Mouse (Mus musculus): ENCODE results near the gene Mak. TPM values are rescaled to one million over a fixed set of nuclear protein-coding genes. Genes with fewer than 3 reads are reported as not detected.
A peak's percentile ranks its signal among the peaks of the same experiment; 100 is the strongest.

Gene Mak
- polyA plus RNA-seq, 1 experiment, result not detected

DNA sequence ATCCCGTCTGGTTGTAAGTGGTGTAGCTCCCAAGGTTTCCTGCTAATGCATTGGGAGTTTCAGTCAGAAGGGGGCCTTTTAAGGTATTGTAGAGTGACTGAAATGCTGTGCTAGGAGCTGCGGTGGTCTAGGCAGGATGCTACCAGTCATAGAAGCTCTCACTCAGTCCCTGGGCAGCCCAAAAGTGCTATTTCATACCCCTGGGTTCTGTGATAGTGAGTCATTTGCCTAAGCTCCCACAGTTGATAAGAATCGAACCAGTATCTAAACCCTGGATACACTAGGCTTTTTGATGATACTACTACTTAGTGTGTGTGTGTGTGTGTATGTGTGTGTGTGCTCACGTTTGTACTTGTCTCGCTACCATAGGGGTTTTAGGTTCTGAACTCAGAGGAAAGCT, 49.4 kb downstream of the Mak start:
- H3K27ac ChIP-seq (ENCODE audit: insufficient read depth, low read depth, low read length), result no peak overlapping the region
- no peaks in the 10 kb centered on the region for H3K4me1 ChIP-seq (ENCODE audit: control insufficient read depth, insufficient read depth, low read length)
- H3K4me3 ChIP-seq (ENCODE audit: insufficient read depth, low read depth, low read length), result no peak overlapping the region
- TF ChIP-seq CTCF (IDR thresholded peaks at IDR 0.05; ENCODE audit: insufficient read depth, low read depth, low read length) (no peak), POLR2A (IDR thresholded peaks at IDR 0.05; ENCODE audit: insufficient read depth, low read depth, low read length) (no peak)
- 85% methylated on average over 5 of the region's 5 CpGs for WGBS

DNA sequence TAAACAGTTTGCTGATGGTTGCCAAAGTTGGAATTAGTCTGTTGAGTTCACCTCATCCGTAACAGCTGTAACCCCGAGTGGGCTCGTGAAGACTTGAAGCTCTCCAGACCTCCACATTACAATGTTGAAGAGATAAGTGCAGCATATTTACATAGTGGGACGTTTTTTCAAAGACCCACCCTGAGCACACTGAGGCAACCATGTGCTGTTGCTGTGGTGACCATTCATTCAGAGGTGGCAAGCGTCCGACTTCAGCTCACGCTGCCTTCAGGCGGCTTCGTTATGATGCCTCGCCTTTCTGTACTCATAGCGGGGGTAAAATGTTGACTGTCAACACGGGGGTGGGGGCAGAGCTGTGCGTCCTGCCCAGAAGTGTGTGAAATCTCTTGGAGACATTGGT, 57.4 kb downstream of the Mak start:
- WGBS, result 64% methylated on average over 13 of the region's 13 CpGs
- Histone ChIP-seq H3K4me3 (ENCODE audit: insufficient read depth, low read depth, low read length) (no peak overlapping the region), H3K27ac (ENCODE audit: insufficient read depth, low read depth, low read length) (no peak overlapping the region), H3K4me1 (ENCODE audit: control insufficient read depth, insufficient read depth, low read length) (peaks cover 4% of the 10 kb centered on the region)
- TF ChIP-seq CTCF (IDR thresholded peaks at IDR 0.05; ENCODE audit: insufficient read depth, low read depth, low read length), result no peak
- no peak for TF ChIP-seq POLR2A (IDR thresholded peaks at IDR 0.05; ENCODE audit: insufficient read depth, low read depth, low read length)

DNA sequence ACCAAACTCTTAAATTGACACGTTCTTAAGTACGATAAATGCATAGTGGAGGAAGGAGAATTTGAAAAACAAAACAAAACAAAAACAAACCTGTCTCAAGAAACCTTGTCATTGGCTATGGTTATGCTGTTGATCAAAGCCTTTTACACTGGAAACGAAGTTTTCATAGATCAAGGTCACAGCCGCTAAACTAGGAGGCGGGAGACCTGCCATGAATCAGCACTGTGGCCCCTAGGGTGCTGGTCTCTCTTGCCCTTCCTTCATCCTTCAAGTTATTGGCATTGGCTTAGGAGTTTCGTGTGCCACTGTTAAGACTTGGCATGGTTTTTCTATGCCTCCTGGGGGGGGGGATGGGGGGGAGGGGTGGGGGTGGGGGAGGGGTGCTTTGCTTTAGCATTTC, 57.9 kb downstream of the Mak start:
- TF ChIP-seq POLR2A (IDR thresholded peaks at IDR 0.05; ENCODE audit: insufficient read depth, low read depth, low read length), result no peak
- TF ChIP-seq CTCF (IDR thresholded peaks at IDR 0.05; ENCODE audit: insufficient read depth, low read depth, low read length), result no peak
- Histone ChIP-seq H3K27ac (ENCODE audit: insufficient read depth, low read depth, low read length) (no peak overlapping the region), H3K4me1 (ENCODE audit: control insufficient read depth, insufficient read depth, low read length) (peaks cover 8% of the 10 kb centered on the region), H3K4me3 (ENCODE audit: insufficient read depth, low read depth, low read length) (no peak overlapping the region)
- WGBS, result 87% methylated on average over 6 of the region's 6 CpGs

DNA sequence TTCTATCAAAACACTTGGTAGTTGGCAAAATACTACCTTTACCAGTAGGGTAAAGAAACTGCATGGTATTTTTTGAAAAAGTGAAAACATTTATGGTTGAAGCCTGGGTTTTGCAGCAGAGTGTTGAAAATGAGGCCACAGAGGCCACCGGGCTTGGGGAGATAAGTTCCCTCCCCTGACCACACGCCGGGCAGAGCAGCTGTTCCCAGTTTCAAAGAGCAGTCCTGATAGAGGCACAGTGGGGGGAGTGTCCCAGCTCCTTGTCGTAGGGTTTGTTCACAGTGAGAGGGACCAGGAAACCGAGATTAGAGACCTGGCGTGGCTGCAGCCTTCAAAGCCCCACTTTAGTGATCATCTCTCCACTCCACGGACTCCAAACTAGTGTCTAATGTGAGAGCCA, 59.0 kb downstream of the Mak start:
- TF ChIP-seq POLR2A (IDR thresholded peaks at IDR 0.05; ENCODE audit: insufficient read depth, low read depth, low read length) (no peak), CTCF (IDR thresholded peaks at IDR 0.05; ENCODE audit: insufficient read depth, low read depth, low read length) (no peak)

DNA sequence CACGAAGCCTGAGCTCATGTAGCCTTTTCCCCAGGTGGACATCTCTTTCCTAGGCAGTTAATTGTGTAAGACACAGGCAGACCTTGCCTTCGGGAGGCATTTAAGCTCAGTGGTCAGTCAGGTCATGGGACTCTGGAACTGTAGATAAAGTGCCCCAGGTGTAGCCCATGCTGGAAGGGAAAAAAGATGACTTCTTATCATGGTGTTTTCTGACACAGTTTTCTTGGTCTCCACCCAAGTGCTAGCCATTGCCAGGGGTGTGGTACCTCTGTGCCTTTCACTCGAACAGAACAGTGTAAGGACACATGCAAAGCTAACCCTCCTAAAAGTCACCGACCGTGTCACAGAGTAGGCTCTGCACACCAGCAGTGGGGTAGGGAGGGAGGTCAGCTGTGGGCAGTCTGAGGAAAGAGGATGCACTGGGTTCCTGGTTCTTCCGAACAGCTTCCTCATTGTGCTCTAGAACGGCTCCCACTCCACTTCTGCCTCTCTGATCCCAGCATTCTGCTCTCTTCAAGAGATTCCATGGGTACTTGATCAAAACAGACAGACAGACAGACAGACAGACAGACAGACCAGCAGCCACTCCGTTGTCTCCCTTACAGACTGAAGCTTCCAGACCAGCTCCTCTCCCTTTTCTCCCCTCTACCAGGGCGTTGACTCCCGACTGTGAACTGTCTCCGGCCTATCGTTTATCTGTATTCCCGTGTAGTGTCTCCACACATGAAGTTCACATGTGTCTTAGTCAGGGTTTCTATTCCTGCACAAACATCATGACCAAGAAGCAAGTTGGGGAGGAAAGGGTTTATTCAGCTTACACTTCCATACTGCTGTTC, 60.5 kb downstream of the Mak start:
- 93% methylated on average over 13 of the region's 13 CpGs for WGBS
- H3K27ac ChIP-seq (ENCODE audit: insufficient read depth, low read depth, low read length), result no peak overlapping the region
- TF ChIP-seq POLR2A (IDR thresholded peaks at IDR 0.05; ENCODE audit: insufficient read depth, low read depth, low read length), result no peak
- no peak for TF ChIP-seq CTCF (IDR thresholded peaks at IDR 0.05; ENCODE audit: insufficient read depth, low read depth, low read length)
- H3K4me1 ChIP-seq (ENCODE audit: control insufficient read depth, insufficient read depth, low read length), result peaks cover 11% of the 10 kb centered on the region
- no peak overlapping the region for H3K4me3 ChIP-seq (ENCODE audit: insufficient read depth, low read depth, low read length)

More for the DNA sequence above, 59.0 kb downstream of the Mak start:
- no peak overlapping the region for H3K4me3 ChIP-seq (ENCODE audit: insufficient read depth, low read depth, low read length)
- 75% methylated on average over 7 of the region's 7 CpGs for WGBS
- no peak overlapping the region for H3K27ac ChIP-seq (ENCODE audit: insufficient read depth, low read depth, low read length)
- H3K4me1 ChIP-seq (ENCODE audit: control insufficient read depth, insufficient read depth, low read length), result peaks cover 8% of the 10 kb centered on the region

DNA sequence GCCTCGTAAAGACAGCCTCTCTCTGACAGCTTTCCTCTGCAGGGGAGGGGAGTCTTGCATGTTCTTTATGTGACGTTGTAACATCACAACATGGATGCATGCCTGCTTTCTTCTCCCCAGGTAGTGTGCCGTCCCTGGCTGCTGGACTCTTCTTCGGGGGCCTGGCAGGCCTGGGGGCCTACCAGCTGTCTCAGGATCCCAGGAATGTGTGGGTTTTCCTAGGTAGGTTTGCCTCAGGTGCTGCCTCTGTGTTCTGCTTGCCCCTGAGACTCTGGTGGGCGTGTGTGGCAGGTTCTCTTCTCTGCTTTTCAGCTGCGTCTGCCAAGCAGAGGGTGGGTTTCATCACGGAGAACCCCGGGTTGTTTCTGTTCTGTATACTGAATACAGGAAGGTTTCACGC, 61.3 kb downstream of the Mak start:
- H3K4me3 ChIP-seq (ENCODE audit: insufficient read depth, low read depth, low read length), result no peak overlapping the region

DNA sequence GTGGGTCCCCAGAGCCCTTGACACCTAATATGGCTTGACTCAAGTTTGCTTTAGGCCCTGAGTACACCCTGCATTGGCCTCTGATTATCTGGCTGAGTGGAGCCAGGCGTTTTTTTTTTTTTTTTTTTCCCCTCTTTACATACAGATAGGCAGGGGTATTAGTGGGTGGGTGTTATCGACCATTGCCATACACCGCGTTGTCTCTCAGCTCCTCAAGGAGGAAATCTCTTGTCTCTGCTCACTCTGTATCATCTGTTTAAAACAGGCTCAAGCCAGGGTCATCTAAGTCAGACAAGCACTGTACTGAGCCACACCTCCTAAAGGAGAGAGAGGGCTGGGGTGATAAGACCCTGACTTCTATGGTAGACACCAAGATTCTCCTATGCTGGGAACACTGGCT, 61.7 kb downstream of the Mak start:
- Histone ChIP-seq H3K27ac (ENCODE audit: insufficient read depth, low read depth, low read length) (no peak overlapping the region), H3K4me1 (ENCODE audit: control insufficient read depth, insufficient read depth, low read length) (peaks cover 11% of the 10 kb centered on the region), H3K4me3 (ENCODE audit: insufficient read depth, low read depth, low read length) (no peak overlapping the region)
- 83% methylated on average over 4 of the region's 4 CpGs for WGBS
- no peak for TF ChIP-seq CTCF (IDR thresholded peaks at IDR 0.05; ENCODE audit: insufficient read depth, low read depth, low read length)
- no peak for TF ChIP-seq POLR2A (IDR thresholded peaks at IDR 0.05; ENCODE audit: insufficient read depth, low read depth, low read length)

More for the DNA sequence above, 61.3 kb downstream of the Mak start:
- Histone ChIP-seq H3K4me1 (ENCODE audit: control insufficient read depth, insufficient read depth, low read length) (peaks cover 11% of the 10 kb centered on the region), H3K27ac (ENCODE audit: insufficient read depth, low read depth, low read length) (no peak overlapping the region)
- TF ChIP-seq CTCF (IDR thresholded peaks at IDR 0.05; ENCODE audit: insufficient read depth, low read depth, low read length), result no peak
- 91% methylated on average over 9 of the region's 9 CpGs for WGBS

DNA sequence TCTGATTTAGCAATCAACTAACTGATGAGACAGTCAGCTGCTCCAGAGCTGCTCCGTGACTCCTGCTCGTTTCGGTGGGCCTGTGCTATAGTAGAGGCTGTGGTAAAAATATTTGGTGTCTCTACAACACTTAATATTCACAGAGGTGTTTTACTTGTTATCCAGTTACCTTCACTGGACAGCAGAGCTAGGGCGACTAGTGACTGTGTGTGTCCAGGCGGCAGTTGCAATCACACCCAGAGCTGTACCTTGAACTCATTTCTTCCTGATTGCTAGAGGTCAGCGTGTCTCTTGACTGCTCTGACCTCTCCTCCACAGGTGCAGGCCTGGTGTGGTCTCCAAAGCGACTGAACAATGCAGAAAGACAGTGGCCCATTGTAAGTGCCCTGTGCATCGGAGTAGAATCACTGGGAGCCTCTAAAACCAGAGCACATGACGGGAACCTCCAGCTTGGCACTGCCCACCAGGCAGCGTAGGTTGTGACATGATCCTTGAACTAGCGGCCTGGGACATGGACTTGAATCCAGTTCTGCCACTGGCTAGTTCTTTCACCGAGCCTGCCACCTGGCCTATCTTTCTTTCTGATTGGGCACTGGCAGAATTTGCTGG, 62.6 kb downstream of the Mak start:
- Histone ChIP-seq H3K27ac (ENCODE audit: insufficient read depth, low read depth, low read length) (no peak overlapping the region), H3K4me3 (ENCODE audit: insufficient read depth, low read depth, low read length) (peak overlapping the region; percentile 60), H3K4me1 (ENCODE audit: control insufficient read depth, insufficient read depth, low read length) (peaks cover 11% of the 10 kb centered on the region)
- TF ChIP-seq CTCF (IDR thresholded peaks at IDR 0.05; ENCODE audit: insufficient read depth, low read depth, low read length) (no peak), POLR2A (IDR thresholded peaks at IDR 0.05; ENCODE audit: insufficient read depth, low read depth, low read length) (no peak)
- WGBS, result 28% methylated on average over 12 of the region's 12 CpGs

DNA sequence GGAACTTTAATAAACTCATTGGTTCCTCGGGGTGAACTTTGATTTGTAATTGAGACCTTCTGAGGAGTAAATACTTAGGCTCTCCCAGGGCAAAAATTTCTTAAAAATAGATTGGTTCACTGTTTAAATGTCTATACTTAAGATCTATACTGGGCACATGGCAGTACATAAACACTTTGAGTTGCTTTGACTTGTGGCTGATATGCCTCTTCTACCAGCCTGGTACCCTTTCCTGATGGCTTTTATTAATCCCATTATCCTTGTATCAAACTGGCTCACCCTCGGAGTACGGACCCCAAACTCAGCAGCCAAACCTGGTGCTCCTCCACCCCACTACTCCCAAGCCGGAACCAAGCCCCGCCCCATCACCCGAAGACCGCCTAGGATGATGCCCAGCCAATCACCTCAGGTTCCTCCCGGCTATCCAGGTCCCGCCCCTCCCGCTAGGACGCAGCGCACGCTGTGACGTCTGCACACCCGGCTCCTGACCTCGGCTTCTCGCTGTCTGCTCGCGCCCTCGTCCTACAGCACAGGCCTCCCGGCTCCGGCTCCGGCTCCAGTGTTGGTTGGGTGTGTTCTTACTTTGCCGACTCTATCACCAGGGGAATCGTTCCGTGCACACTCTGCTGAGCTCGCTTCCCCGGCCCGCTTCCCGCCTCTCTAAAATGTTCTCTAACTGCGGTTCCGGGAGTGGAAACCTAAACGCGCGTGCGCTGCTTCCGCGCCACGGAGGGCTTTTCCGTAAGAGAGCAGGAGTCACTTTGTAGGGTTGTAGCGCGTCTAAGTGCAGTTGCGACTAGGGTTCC, 63.5 kb downstream of the Mak start, which contains the start of gene Tmem14c:
Gene Tmem14c, plus strand, starts transcription at position 464 of the 806 bp plus-strand sequence.
- H3K4me3 ChIP-seq (ENCODE audit: insufficient read depth, low read depth, low read length), result peak within 1 kb of the TSS; percentile 60
- WGBS, result under 1% methylated on average over 43 of the region's 43 CpGs
- peak within 1 kb of the TSS; percentile 44 for H3K27ac ChIP-seq (ENCODE audit: insufficient read depth, low read depth, low read length)
- H3K4me1 ChIP-seq (ENCODE audit: control insufficient read depth, insufficient read depth, low read length), result peaks cover 11% of the 10 kb centered on the region
- TF ChIP-seq CTCF (IDR thresholded peaks at IDR 0.05; ENCODE audit: insufficient read depth, low read depth, low read length) (no peak), POLR2A (IDR thresholded peaks at IDR 0.05; ENCODE audit: insufficient read depth, low read depth, low read length) (peak; percentile 91)
